Mouse (Mus musculus) neural tube, embryonic 10.5 days (tissue): ENCODE measurements around the gene Pus3.

Experiments used
- DNase-seq: peaks from one replicate; pipeline ENCODE4 v3.0.0-alpha.2; 2017; ENCODE audit warnings: low spot score; ENCODE audit errors: extremely low spot score

The Pus3 gene

GRCm38 (mm10) chr9:35558257-35559008, at the start of gene Pus3, which contains the start of gene Ddx25:
Gene Pus3 (plus strand): TSS chr9:35558595.
Gene Ddx25 (minus strand): TSS chr9:35558528.
- DNase-seq: peak; percentile 79

- no peak for DNase-seq
These were observed 44.5 kb upstream of the Pus3 start for GRCm38 (mm10) chr9:35513900-35514299.

- DNase-seq: no peak
These were observed 42.2 kb upstream of the Pus3 start for GRCm38 (mm10) chr9:35516182-35516581.

GRCm38 (mm10) chr9:35516711-35517110, 41.7 kb upstream of the Pus3 start:
- DNase-seq: no peak

GRCm38 (mm10) chr9:35518169-35518568, 40.2 kb upstream of the Pus3 start, which contains the start of gene Gm1113:
Gene Gm1113 (minus strand): TSS chr9:35518269.
- no peak for DNase-seq

- no peak for DNase-seq
These were observed 37.6 kb upstream of the Pus3 start for GRCm38 (mm10) chr9:35520631-35521348.

GRCm38 (mm10) chr9:35522241-35522640, 36.2 kb upstream of the Pus3 start:
- no peak for DNase-seq

GRCm38 (mm10) chr9:35522821-35523515, 35.4 kb upstream of the Pus3 start:
- DNase-seq: no peak

GRCm38 (mm10) chr9:35523541-35523940, 34.9 kb upstream of the Pus3 start:
- DNase-seq: no peak

GRCm38 (mm10) chr9:35523941-35524411, 34.4 kb upstream of the Pus3 start:
- peak; percentile 62 for DNase-seq

GRCm38 (mm10) chr9:35529141-35529540, 29.3 kb upstream of the Pus3 start:
- no peak for DNase-seq

GRCm38 (mm10) chr9:35529796-35530195, 28.6 kb upstream of the Pus3 start:
- DNase-seq: peak; percentile 59

- no peak for DNase-seq
These were observed 25.1 kb upstream of the Pus3 start for GRCm38 (mm10) chr9:35533266-35533665.

GRCm38 (mm10) chr9:35535110-35535509, 23.3 kb upstream of the Pus3 start:
- DNase-seq: peak; percentile 55

- DNase-seq: no peak
These were observed 22.5 kb upstream of the Pus3 start for GRCm38 (mm10) chr9:35535876-35536275.

- no peak for DNase-seq
These were observed 19.2 kb upstream of the Pus3 start for GRCm38 (mm10) chr9:35539001-35539750.

GRCm38 (mm10) chr9:35541024-35541423, 17.4 kb upstream of the Pus3 start:
- DNase-seq: no peak

- DNase-seq: peak; percentile 87
These were observed 16.9 kb upstream of the Pus3 start for GRCm38 (mm10) chr9:35541488-35541887.

GRCm38 (mm10) chr9:35541941-35542340, 16.5 kb upstream of the Pus3 start:
- no peak for DNase-seq

GRCm38 (mm10) chr9:35543099-35543860, 15.1 kb upstream of the Pus3 start:
- DNase-seq: no peak
